Mouse (Mus musculus) hindbrain, postnatal 0 days (tissue): Measurements from ENCODE around the gene Tnp1. TPM values are rescaled to one million over a fixed set of nuclear protein-coding genes. Genes with fewer than 3 reads are reported as not detected.

ENCODE experiments used
- ATAC-seq: fragments of 200-750 bp; cut with Nextera tagmentation; 2 replicates; pipeline ENCODE4 v1.8.0; 2017; ENCODE audit warnings: mild to moderate bottlenecking, moderate TSS enrichment, moderate library complexity
- DNase-seq: peaks from one replicate; pipeline ENCODE4 v3.0.0-alpha.2; 2015; ENCODE audit warnings: low spot score
- H3K27ac ChIP-seq: fragments of 300-500 bp; sonication (generic); 2 replicates; pipeline ENCODE4 v1.5.1; 2014; ENCODE audit warnings: mild to moderate bottlenecking
- H3K27me3 ChIP-seq: fragments of 300-500 bp; sonication (generic); 2 replicates; pipeline ENCODE4 v1.6.1; 2014; ENCODE audit warnings: low read length, mixed read lengths; ENCODE audit not compliant: insufficient read depth
- H3K36me3 ChIP-seq: fragments of 300-500 bp; sonication (generic); 2 replicates; pipeline ENCODE4 v1.6.1; 2014; ENCODE audit warnings: low read length, mixed read lengths; ENCODE audit not compliant: insufficient read depth
- H3K4me1 ChIP-seq: fragments of 300-500 bp; sonication (generic); 2 replicates; pipeline ENCODE4 v1.6.1; 2014; ENCODE audit warnings: antibody characterized with exemption, low read length, mixed read lengths; ENCODE audit not compliant: insufficient read depth
- H3K4me2 ChIP-seq: fragments of 300-500 bp; sonication (generic); 2 replicates; pipeline ENCODE4 v1.6.1; 2014; ENCODE audit warnings: low read depth, mild to moderate bottlenecking, low read length, moderate library complexity, mixed read lengths
- H3K4me3 ChIP-seq: fragments of 300-500 bp; sonication (generic); 2 replicates; pipeline ENCODE4 v1.5.1; 2014; ENCODE audit warnings: low read length
- H3K9ac ChIP-seq: fragments of 300-500 bp; sonication (generic); replicated peaks from 2 replicates; pipeline ENCODE4 v1.6.1; 2014; ENCODE audit warnings: mild to moderate bottlenecking, low read length, moderate library complexity, mixed read lengths
- H3K9me3 ChIP-seq: fragments of 300-500 bp; sonication (generic); 2 replicates; pipeline ENCODE4 v1.6.1; 2016; ENCODE audit warnings: low read length, mixed read lengths
- CTCF ChIP-seq: IDR thresholded peaks from 2 replicates; pipeline ENCODE4 v1.5.1; 2016; ENCODE audit warnings: antibody characterized with exemption, control low read depth, low read depth
- WGBS: fragments of 180-500 bp; shearing (Covaris S2); extraction: QIAGEN DNeasy Blood & Tissue Kit; methylation state at CpG from one replicate; pipeline ENCODE4 v1.1.7; 2014; 5-methylcytosine and 5-hydroxymethylcytosine counted together
- polyA plus RNA-seq: library from polyadenylated mRNA; unstranded; fragments of >200 nt; fragmentation: Nextera tagmentation; extraction: Ambion mirVana; gene quantifications from 2 replicates; pipeline ENCODE4 v1.2.1, GENCODE M21; 2015
- total RNA-seq: library from RNA; depleted of rRNA; stranded (reverse); fragments of >200 nt; gene quantifications from 2 replicates; pipeline ENCODE4 v1.2.3, GENCODE M21; 2014; rRNA removed

The Tnp1 gene
- total and polyA plus RNA-seq, 2 experiments from 2014 or later = not detected

- TF ChIP-seq CTCF = no peak
- 0 out of 2 replicates have a peak, but pooled peaks cover 4% of the 10 kb centered on the region for H3K4me1 ChIP-seq
- H3K4me2 ChIP-seq = no peak overlapping the region
- no peak overlapping the region for H3K9ac ChIP-seq
- H3K27ac ChIP-seq = no peak overlapping the region
- H3K27me3 ChIP-seq = no peaks in the 10 kb centered on the region
- no peak for ATAC-seq
- no peaks in the 10 kb centered on the region for H3K36me3 ChIP-seq
- H3K4me3 ChIP-seq = no peak overlapping the region
- WGBS = 63% methylated on average over 4 of the region's 4 CpGs
- no peaks in the 10 kb centered on the region for H3K9me3 ChIP-seq
- no peak for DNase-seq
These were observed 49.3 kb downstream of the Tnp1 start for GRCm38 (mm10) chr1:72966423-72966822.

Other genes with a start within 250 kb of the Tnp1 start
- gene Igfbp2, start 191.4 kb downstream of the Tnp1 start, total RNA-seq = 686 and 698 TPM in 2 replicates
- gene Igfbp2, start 191.4 kb downstream of the Tnp1 start, polyA plus RNA-seq = 470 and 480 TPM in 2 replicates
- gene Igfbp5, start 141.0 kb downstream of the Tnp1 start, total RNA-seq = 127 and 131 TPM in 2 replicates
- gene Igfbp5, start 141.0 kb downstream of the Tnp1 start, polyA plus RNA-seq = 40.0 and 44.6 TPM in 2 replicates